Mouse (Mus musculus): ENCODE results near the gene Gm10134. TPM values are rescaled to one million over a fixed set of nuclear protein-coding genes. Genes with fewer than 3 reads are reported as not detected.

Gm10134 gene
- polyA plus RNA-seq, 1 experiment from 2014 or later: 7.4 TPM

GRCm38 (mm10) chr2:28539206-28539605 is 33.3 kb downstream of the Gm10134 start:
- Histone ChIP-seq H3K4me1 (ENCODE audit: control insufficient read depth, insufficient read depth, low read length) (peaks cover 64% of the 10 kb centered on the region), H3K4me2 (ENCODE audit: low read depth, low read length) (peak overlapping the region; percentile 10; the same call in 1 of the 2 replicates)
- WGBS: 47% methylated on average over 7 of the region's 7 CpGs

GRCm38 (mm10) chr2:28539949-28540348 is 34.1 kb downstream of the Gm10134 start:
- Histone ChIP-seq H3K27ac (ENCODE audit: low read length) (peak overlapping the region; percentile 90), H3K4me3 (replicated peaks; ENCODE audit: low read length) (no peak overlapping the region), H3K9ac (ENCODE audit: low read length) (peak overlapping the region; percentile 55; the same call in 1 of the 2 replicates), H3K36me3 (ENCODE audit: control insufficient read depth, insufficient read depth, low read length) (peaks cover 14% of the 10 kb centered on the region), H3K4me1 (ENCODE audit: control insufficient read depth, insufficient read depth, low read length) (peaks cover 56% of the 10 kb centered on the region), H3K27me3 (ENCODE audit: control insufficient read depth, insufficient read depth, low read length) (no peaks in the 10 kb centered on the region), H3K9me3 (replicated peaks; ENCODE audit: control insufficient read depth, low read length) (no peaks in the 10 kb centered on the region), H3K4me2 (ENCODE audit: low read depth, low read length) (no peak overlapping the region)
- WGBS: 71% methylated on average over 2 of the region's 2 CpGs
- ATAC-seq (ENCODE audit: insufficient read depth, low FRiP score): no peak

More at GRCm38 (mm10) chr2:28539206-28539605, 33.3 kb downstream of the Gm10134 start:
- H3K27ac ChIP-seq (ENCODE audit: low read length): peak overlapping the region; percentile 90
- H3K27me3 ChIP-seq (ENCODE audit: control insufficient read depth, insufficient read depth, low read length): no peaks in the 10 kb centered on the region
- H3K36me3 ChIP-seq (ENCODE audit: control insufficient read depth, insufficient read depth, low read length): peaks cover 14% of the 10 kb centered on the region
- no peaks in the 10 kb centered on the region for H3K9me3 ChIP-seq (replicated peaks; ENCODE audit: control insufficient read depth, low read length)
- H3K9ac ChIP-seq (ENCODE audit: low read length): peak overlapping the region; percentile 55
- peak; percentile 22; the same call in 1 of the 2 replicates for ATAC-seq (ENCODE audit: insufficient read depth, low FRiP score)
- H3K4me3 ChIP-seq (replicated peaks; ENCODE audit: low read length): no peak overlapping the region

GRCm38 (mm10) chr2:28540587-28541227 is 34.8 kb downstream of the Gm10134 start:
- WGBS: 79% methylated on average over 8 of the region's 8 CpGs
- H3K27me3 ChIP-seq (ENCODE audit: control insufficient read depth, insufficient read depth, low read length): no peaks in the 10 kb centered on the region
- peaks cover 49% of the 10 kb centered on the region for H3K4me1 ChIP-seq (ENCODE audit: control insufficient read depth, insufficient read depth, low read length)
- H3K36me3 ChIP-seq (ENCODE audit: control insufficient read depth, insufficient read depth, low read length): peaks cover 18% of the 10 kb centered on the region
- H3K4me2 ChIP-seq (ENCODE audit: low read depth, low read length): no peak overlapping the region
- H3K9ac ChIP-seq (ENCODE audit: low read length): no peak overlapping the region
- no peak for ATAC-seq (ENCODE audit: insufficient read depth, low FRiP score)
- H3K4me3 ChIP-seq (replicated peaks; ENCODE audit: low read length): no peak overlapping the region
- H3K27ac ChIP-seq (ENCODE audit: low read length): no peak overlapping the region
- H3K9me3 ChIP-seq (replicated peaks; ENCODE audit: control insufficient read depth, low read length): no peaks in the 10 kb centered on the region

- H3K4me2 ChIP-seq (ENCODE audit: low read depth, low read length): no peak overlapping the region
- ATAC-seq (ENCODE audit: insufficient read depth, low FRiP score): no peak
- H3K9ac ChIP-seq (ENCODE audit: low read length): no peak overlapping the region
- H3K36me3 ChIP-seq (ENCODE audit: control insufficient read depth, insufficient read depth, low read length): peaks cover 22% of the 10 kb centered on the region
- no peak overlapping the region for H3K4me3 ChIP-seq (replicated peaks; ENCODE audit: low read length)
- H3K9me3 ChIP-seq (replicated peaks; ENCODE audit: control insufficient read depth, low read length): no peaks in the 10 kb centered on the region
- H3K27ac ChIP-seq (ENCODE audit: low read length): peak overlapping the region; percentile 38; the same call in 1 of the 2 replicates
- no peaks in the 10 kb centered on the region for H3K27me3 ChIP-seq (ENCODE audit: control insufficient read depth, insufficient read depth, low read length)
- peaks cover 18% of the 10 kb centered on the region for H3K4me1 ChIP-seq (ENCODE audit: control insufficient read depth, insufficient read depth, low read length)
- 88% methylated on average over 8 of the region's 8 CpGs for WGBS
Observed at GRCm38 (mm10) chr2:28543894-28544293, 38.0 kb downstream of the Gm10134 start.

GRCm38 (mm10) chr2:28545976-28546375 is 40.1 kb downstream of the Gm10134 start:
- Histone ChIP-seq H3K4me3 (replicated peaks; ENCODE audit: low read length) (no peak overlapping the region), H3K27ac (ENCODE audit: low read length) (no peak overlapping the region), H3K9me3 (replicated peaks; ENCODE audit: control insufficient read depth, low read length) (no peaks in the 10 kb centered on the region), H3K27me3 (ENCODE audit: control insufficient read depth, insufficient read depth, low read length) (no peaks in the 10 kb centered on the region), H3K9ac (ENCODE audit: low read length) (no peak overlapping the region), H3K4me2 (ENCODE audit: low read depth, low read length) (no peak overlapping the region), H3K36me3 (ENCODE audit: control insufficient read depth, insufficient read depth, low read length) (peaks cover 31% of the 10 kb centered on the region), H3K4me1 (ENCODE audit: control insufficient read depth, insufficient read depth, low read length) (no peaks in the 10 kb centered on the region)
- ATAC-seq (ENCODE audit: insufficient read depth, low FRiP score): no peak

GRCm38 (mm10) chr2:28546560-28546959 is 40.7 kb downstream of the Gm10134 start:
- no peak overlapping the region for H3K4me3 ChIP-seq (replicated peaks; ENCODE audit: low read length)
- H3K36me3 ChIP-seq (ENCODE audit: control insufficient read depth, insufficient read depth, low read length): peaks cover 31% of the 10 kb centered on the region
- H3K27me3 ChIP-seq (ENCODE audit: control insufficient read depth, insufficient read depth, low read length): no peaks in the 10 kb centered on the region
- WGBS: 75% methylated on average over 6 of the region's 6 CpGs
- no peaks in the 10 kb centered on the region for H3K9me3 ChIP-seq (replicated peaks; ENCODE audit: control insufficient read depth, low read length)
- H3K27ac ChIP-seq (ENCODE audit: low read length): no peak overlapping the region
- no peak overlapping the region for H3K9ac ChIP-seq (ENCODE audit: low read length)
- no peak overlapping the region for H3K4me2 ChIP-seq (ENCODE audit: low read depth, low read length)
- H3K4me1 ChIP-seq (ENCODE audit: control insufficient read depth, insufficient read depth, low read length): no peaks in the 10 kb centered on the region
- ATAC-seq (ENCODE audit: insufficient read depth, low FRiP score): no peak

- Histone ChIP-seq H3K9me3 (replicated peaks; ENCODE audit: control insufficient read depth, low read length) (no peaks in the 10 kb centered on the region), H3K27ac (ENCODE audit: low read length) (no peak overlapping the region), H3K36me3 (ENCODE audit: control insufficient read depth, insufficient read depth, low read length) (peaks cover 36% of the 10 kb centered on the region), H3K4me3 (replicated peaks; ENCODE audit: low read length) (no peak overlapping the region), H3K9ac (ENCODE audit: low read length) (no peak overlapping the region), H3K27me3 (ENCODE audit: control insufficient read depth, insufficient read depth, low read length) (no peaks in the 10 kb centered on the region), H3K4me2 (ENCODE audit: low read depth, low read length) (no peak overlapping the region), H3K4me1 (ENCODE audit: control insufficient read depth, insufficient read depth, low read length) (no peaks in the 10 kb centered on the region)
- WGBS: 50% methylated on average over 11 of the region's 11 CpGs
- ATAC-seq (ENCODE audit: insufficient read depth, low FRiP score): peak; percentile 48; the same call in 1 of the 2 replicates
Observed at GRCm38 (mm10) chr2:28547237-28548172, 41.6 kb downstream of the Gm10134 start.

- Histone ChIP-seq H3K9me3 (replicated peaks; ENCODE audit: control insufficient read depth, low read length) (no peaks in the 10 kb centered on the region), H3K27me3 (ENCODE audit: control insufficient read depth, insufficient read depth, low read length) (no peaks in the 10 kb centered on the region), H3K9ac (ENCODE audit: low read length) (no peak overlapping the region), H3K27ac (ENCODE audit: low read length) (no peak overlapping the region), H3K4me3 (replicated peaks; ENCODE audit: low read length) (no peak overlapping the region), H3K36me3 (ENCODE audit: control insufficient read depth, insufficient read depth, low read length) (peaks cover 28% of the 10 kb centered on the region), H3K4me2 (ENCODE audit: low read depth, low read length) (no peak overlapping the region), H3K4me1 (ENCODE audit: control insufficient read depth, insufficient read depth, low read length) (no peaks in the 10 kb centered on the region)
- 90% methylated on average over 13 of the region's 13 CpGs for WGBS
- no peak for ATAC-seq (ENCODE audit: insufficient read depth, low FRiP score)
Observed at GRCm38 (mm10) chr2:28549157-28549556, 43.3 kb downstream of the Gm10134 start.

- no peak overlapping the region for H3K4me2 ChIP-seq (ENCODE audit: low read depth, low read length)
- no peaks in the 10 kb centered on the region for H3K27me3 ChIP-seq (ENCODE audit: control insufficient read depth, insufficient read depth, low read length)
- 92% methylated on average over 5 of the region's 5 CpGs for WGBS
- no peaks in the 10 kb centered on the region for H3K4me1 ChIP-seq (ENCODE audit: control insufficient read depth, insufficient read depth, low read length)
- peaks cover 23% of the 10 kb centered on the region for H3K36me3 ChIP-seq (ENCODE audit: control insufficient read depth, insufficient read depth, low read length)
- H3K9ac ChIP-seq (ENCODE audit: low read length): no peak overlapping the region
- H3K9me3 ChIP-seq (replicated peaks; ENCODE audit: control insufficient read depth, low read length): no peaks in the 10 kb centered on the region
- H3K4me3 ChIP-seq (replicated peaks; ENCODE audit: low read length): no peak overlapping the region
- ATAC-seq (ENCODE audit: insufficient read depth, low FRiP score): no peak
- no peak overlapping the region for H3K27ac ChIP-seq (ENCODE audit: low read length)
Observed at GRCm38 (mm10) chr2:28552301-28552700, 46.4 kb downstream of the Gm10134 start.

Measured in stomach, embryonic 16.5 days (tissue).